Mouse (Mus musculus) forebrain, postnatal 0 days (tissue): ENCODE data around the gene Tmem40. TPM values are rescaled to one million over a fixed set of nuclear protein-coding genes. Genes with fewer than 3 reads are reported as not detected.

ENCODE experiments used
- ATAC-seq: fragments of 200-750 bp; cut with Nextera tagmentation; 2 replicates; pipeline ENCODE4 v1.8.0; 2017; ENCODE audit warnings: mild to moderate bottlenecking, moderate library complexity
- DNase-seq: peaks from one replicate; pipeline ENCODE4 v3.0.0-alpha.2; 2015
- H3K27ac ChIP-seq: fragments of 300-500 bp; sonication (generic); 2 replicates; pipeline ENCODE4 v1.5.1; 2014; ENCODE audit warnings: low read depth, mild to moderate bottlenecking, antibody characterized with exemption, low read length, moderate library complexity, mixed read lengths
- H3K27me3 ChIP-seq: fragments of 300-500 bp; sonication (generic); 2 replicates; pipeline ENCODE4 v1.6.1; 2014; ENCODE audit warnings: mild to moderate bottlenecking, low read length, mixed read lengths; ENCODE audit not compliant: insufficient read depth
- H3K36me3 ChIP-seq: fragments of 300-500 bp; sonication (generic); 2 replicates; pipeline ENCODE4 v1.6.1; 2014; ENCODE audit warnings: mild to moderate bottlenecking, moderate library complexity; ENCODE audit not compliant: insufficient read depth
- H3K4me1 ChIP-seq: fragments of 300-500 bp; sonication (generic); 2 replicates; pipeline ENCODE4 v1.6.1; 2014; ENCODE audit warnings: antibody characterized with exemption; ENCODE audit not compliant: insufficient read depth
- H3K4me2 ChIP-seq: fragments of 300-500 bp; sonication (generic); 2 replicates; pipeline ENCODE4 v1.6.1; 2014; ENCODE audit warnings: low read depth, mild to moderate bottlenecking, moderate library complexity
- H3K4me3 ChIP-seq: fragments of 300-500 bp; sonication (generic); 2 replicates; pipeline ENCODE4 v1.5.1; 2014; ENCODE audit warnings: low read depth, low read length, mixed read lengths
- H3K9ac ChIP-seq: fragments of 300-500 bp; sonication (generic); 2 replicates; pipeline ENCODE4 v1.6.1; 2014; ENCODE audit warnings: mild to moderate bottlenecking
- H3K9me3 ChIP-seq: fragments of 300-500 bp; sonication (generic); 2 replicates; pipeline ENCODE4 v1.6.1; 2016; ENCODE audit warnings: low read length
- CTCF ChIP-seq: sonication (generic); IDR thresholded peaks from 2 replicates; pipeline ENCODE4 v1.5.1; 2016; ENCODE audit warnings: antibody characterized with exemption, control low read depth, low read depth
- WGBS: fragments of 180-500 bp; shearing (Covaris S2); extraction: QIAGEN DNeasy Blood & Tissue Kit; methylation state at CpG from one replicate; pipeline ENCODE4 v1.1.7; 2014; 5-methylcytosine and 5-hydroxymethylcytosine counted together
- polyA plus RNA-seq: library from polyadenylated mRNA; unstranded; fragments of >200 nt; fragmentation: Nextera tagmentation; extraction: Ambion mirVana; gene quantifications from 2 replicates; pipeline ENCODE4 v1.2.1, GENCODE M21; 2015
- total RNA-seq: library from RNA; depleted of rRNA; stranded (reverse); fragments of >200 nt; gene quantifications from 2 replicates; pipeline ENCODE4 v1.2.3, GENCODE M21; 2014

Tmem40 gene
- total and polyA plus RNA-seq, 2 experiments from 2014 or later: 0.38 to 1.1 TPM

DNA sequence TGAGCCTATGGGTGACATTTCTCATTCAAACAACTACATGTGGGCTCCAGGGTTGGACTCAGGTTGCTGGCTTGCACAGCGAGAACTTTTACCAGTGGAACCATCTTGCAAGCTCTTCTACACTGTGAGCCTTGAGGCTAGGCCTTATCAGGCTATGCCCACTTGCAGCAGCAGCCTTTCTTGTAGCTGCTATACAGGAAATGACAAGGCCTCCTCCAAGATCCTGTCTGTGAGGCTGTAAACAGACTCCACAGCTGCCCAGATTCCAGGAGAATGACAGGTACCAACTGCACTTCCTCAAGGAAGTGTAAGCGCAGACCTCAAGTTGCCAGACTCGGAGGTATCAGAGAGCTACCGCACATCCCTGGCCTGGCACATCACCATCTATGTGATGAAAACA lies 6.0 kb upstream of the Tmem40 start:
- 92% methylated on average over 4 of the region's 4 CpGs for WGBS

DNA sequence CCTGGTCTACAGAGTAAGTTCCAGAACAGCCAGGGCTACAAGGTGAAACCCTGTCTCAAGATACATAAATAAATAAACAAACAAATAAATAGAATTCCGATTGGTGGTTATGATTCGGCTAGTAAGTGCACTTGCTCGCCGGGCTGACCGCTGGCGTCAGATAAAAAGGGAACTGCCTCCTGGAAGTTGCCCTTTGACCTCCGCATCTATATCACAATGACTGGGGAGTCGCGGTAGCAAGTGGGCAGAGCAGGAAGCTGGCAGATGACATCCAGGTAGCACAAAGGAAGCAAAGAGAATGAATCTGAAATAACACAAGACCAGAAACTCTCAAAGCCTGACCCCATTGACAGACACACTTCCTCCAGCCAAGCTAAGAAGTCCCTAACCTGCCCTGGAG lies 5.1 kb upstream of the Tmem40 start:
- Histone ChIP-seq H3K4me3 (no peak overlapping the region), H3K36me3 (no peaks in the 10 kb centered on the region), H3K27ac (no peak overlapping the region), H3K9ac (no peak overlapping the region), H3K4me1 (peaks cover 3% of the 10 kb centered on the region; the same call in 1 of the 2 replicates), H3K4me2 (no peak overlapping the region), H3K27me3 (no peaks in the 10 kb centered on the region), H3K9me3 (no peaks in the 10 kb centered on the region)
- DNase-seq: no peak
- no peak for ATAC-seq
- no peak for TF ChIP-seq CTCF
- WGBS: 62% methylated on average over 9 of the region's 9 CpGs

More for the DNA sequence above, 6.0 kb upstream of the Tmem40 start:
- H3K27me3 ChIP-seq: no peaks in the 10 kb centered on the region
- no peak overlapping the region for H3K9ac ChIP-seq
- no peak overlapping the region for H3K4me3 ChIP-seq
- H3K4me2 ChIP-seq: no peak overlapping the region
- no peak for TF ChIP-seq CTCF
- ATAC-seq (no peak), DNase-seq (no peak)
- no peaks in the 10 kb centered on the region for H3K36me3 ChIP-seq
- H3K9me3 ChIP-seq: no peaks in the 10 kb centered on the region
- H3K4me1 ChIP-seq: peaks cover 3% of the 10 kb centered on the region; the same call in 1 of the 2 replicates
- H3K27ac ChIP-seq: no peak overlapping the region

- H3K27me3 ChIP-seq: no peaks in the 10 kb centered on the region
- no peak overlapping the region for H3K4me2 ChIP-seq
These were observed 2.0 kb upstream of the Tmem40 start for GRCm38 (mm10) chr6:115764179-115764578.

DNA sequence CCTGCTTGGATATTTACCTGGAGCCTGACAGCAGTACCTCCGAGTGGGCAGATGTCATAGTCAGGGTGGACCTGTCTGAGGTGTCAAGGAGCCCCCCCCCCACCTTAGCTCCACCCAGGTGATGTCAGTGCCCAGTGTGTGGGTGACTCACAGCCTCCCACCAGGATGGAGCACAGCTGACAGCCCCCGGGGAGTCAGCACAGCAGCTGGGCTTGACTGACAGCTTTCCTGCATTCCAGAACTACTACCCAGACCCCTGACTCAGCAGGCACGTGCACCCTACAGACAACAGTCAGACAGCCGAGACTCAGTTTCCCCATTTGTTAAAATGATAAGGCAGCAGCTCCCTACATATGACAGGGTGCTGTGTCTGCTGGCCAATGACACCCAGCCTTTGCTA lies 1.2 kb downstream of the Tmem40 start:
- Histone ChIP-seq H3K27me3 (no peaks in the 10 kb centered on the region), H3K9ac (no peak overlapping the region), H3K4me1 (peaks cover 3% of the 10 kb centered on the region; the same call in 1 of the 2 replicates), H3K27ac (no peak overlapping the region), H3K4me3 (no peak overlapping the region), H3K36me3 (no peaks in the 10 kb centered on the region), H3K9me3 (no peaks in the 10 kb centered on the region), H3K4me2 (no peak overlapping the region)
- ATAC-seq (no peak), DNase-seq (no peak)
- TF ChIP-seq CTCF: no peak
- 59% methylated on average over 4 of the region's 4 CpGs for WGBS

More at GRCm38 (mm10) chr6:115764179-115764578, 2.0 kb upstream of the Tmem40 start:
- no peaks in the 10 kb centered on the region for H3K9me3 ChIP-seq
- H3K27ac ChIP-seq: 0 out of 2 replicates have a peak overlapping the region, but pooled peaks have one; percentile 16
- 0 out of 2 replicates have a peak, but pooled peaks have one; percentile 18 for TF ChIP-seq CTCF
- H3K36me3 ChIP-seq: no peaks in the 10 kb centered on the region
- DNase-seq (peak; percentile 79), ATAC-seq (peak; percentile 96)
- H3K9ac ChIP-seq: no peak overlapping the region
- peaks cover 3% of the 10 kb centered on the region; the same call in 1 of the 2 replicates for H3K4me1 ChIP-seq
- 6% methylated on average over 7 of the region's 7 CpGs for WGBS
- H3K4me3 ChIP-seq: no peak overlapping the region

- Histone ChIP-seq H3K9me3 (no peaks in the 10 kb centered on the region), H3K4me2 (no peak overlapping the region), H3K27ac (no peak overlapping the region), H3K4me1 (peaks cover 3% of the 10 kb centered on the region; the same call in 1 of the 2 replicates), H3K36me3 (no peaks in the 10 kb centered on the region), H3K9ac (no peak overlapping the region), H3K27me3 (no peaks in the 10 kb centered on the region), H3K4me3 (no peak overlapping the region)
- 88% methylated on average over 4 of the region's 4 CpGs for WGBS
- no peak for TF ChIP-seq CTCF
- no peak for DNase-seq
- ATAC-seq: no peak
These were observed 2.1 kb downstream of the Tmem40 start for GRCm38 (mm10) chr6:115760137-115760536.

GRCm38 (mm10) chr6:115759461-115759860 lies 2.7 kb downstream of the Tmem40 start:
- WGBS: 74% methylated on average over 5 of the region's 5 CpGs
- no peak overlapping the region for H3K27ac ChIP-seq

DNA sequence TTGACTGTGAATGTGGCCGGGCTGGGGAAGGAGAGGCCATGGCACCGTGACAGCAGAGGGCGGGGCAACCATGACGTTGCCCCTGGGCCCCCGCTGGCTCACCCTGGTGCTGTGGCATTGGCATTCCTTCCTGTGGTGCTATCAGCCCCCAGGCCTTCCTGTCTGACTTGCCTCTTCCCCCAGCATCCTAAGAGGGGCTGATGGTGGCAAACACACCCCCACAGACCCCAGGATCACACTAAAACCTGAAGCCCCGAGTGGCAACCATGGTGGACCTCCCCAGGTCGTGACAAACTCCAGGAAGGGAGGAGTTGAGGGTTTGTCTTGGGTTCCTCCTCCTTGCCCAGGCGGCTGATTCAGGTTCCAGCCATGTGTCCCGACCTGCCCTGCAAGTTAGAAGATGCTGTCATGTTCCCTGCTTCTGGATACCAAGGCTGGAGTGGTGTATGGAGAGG lies 3.2 kb downstream of the Tmem40 start:
- Histone ChIP-seq H3K4me1 (peaks cover under 1% of the 10 kb centered on the region; the same call in 1 of the 2 replicates), H3K4me3 (no peak overlapping the region), H3K9me3 (no peaks in the 10 kb centered on the region), H3K27me3 (no peaks in the 10 kb centered on the region), H3K9ac (no peak overlapping the region), H3K4me2 (no peak overlapping the region), H3K36me3 (no peaks in the 10 kb centered on the region), H3K27ac (no peak overlapping the region)
- ATAC-seq (no peak), DNase-seq (no peak)
- 70% methylated on average over 9 of the region's 9 CpGs for whole genome bisulfite sequencing
- TF ChIP-seq CTCF: no peak

More at GRCm38 (mm10) chr6:115759461-115759860, 2.7 kb downstream of the Tmem40 start:
- ATAC-seq (no peak), DNase-seq (no peak)
- no peaks in the 10 kb centered on the region for H3K9me3 ChIP-seq
- no peak for TF ChIP-seq CTCF
- peaks cover 3% of the 10 kb centered on the region; the same call in 1 of the 2 replicates for H3K4me1 ChIP-seq
- no peaks in the 10 kb centered on the region for H3K27me3 ChIP-seq
- H3K4me3 ChIP-seq: no peak overlapping the region
- no peak overlapping the region for H3K4me2 ChIP-seq
- H3K36me3 ChIP-seq: no peaks in the 10 kb centered on the region
- H3K9ac ChIP-seq: no peak overlapping the region
